Mouse (Mus musculus): ENCODE data around the gene Elk4.

DNA sequence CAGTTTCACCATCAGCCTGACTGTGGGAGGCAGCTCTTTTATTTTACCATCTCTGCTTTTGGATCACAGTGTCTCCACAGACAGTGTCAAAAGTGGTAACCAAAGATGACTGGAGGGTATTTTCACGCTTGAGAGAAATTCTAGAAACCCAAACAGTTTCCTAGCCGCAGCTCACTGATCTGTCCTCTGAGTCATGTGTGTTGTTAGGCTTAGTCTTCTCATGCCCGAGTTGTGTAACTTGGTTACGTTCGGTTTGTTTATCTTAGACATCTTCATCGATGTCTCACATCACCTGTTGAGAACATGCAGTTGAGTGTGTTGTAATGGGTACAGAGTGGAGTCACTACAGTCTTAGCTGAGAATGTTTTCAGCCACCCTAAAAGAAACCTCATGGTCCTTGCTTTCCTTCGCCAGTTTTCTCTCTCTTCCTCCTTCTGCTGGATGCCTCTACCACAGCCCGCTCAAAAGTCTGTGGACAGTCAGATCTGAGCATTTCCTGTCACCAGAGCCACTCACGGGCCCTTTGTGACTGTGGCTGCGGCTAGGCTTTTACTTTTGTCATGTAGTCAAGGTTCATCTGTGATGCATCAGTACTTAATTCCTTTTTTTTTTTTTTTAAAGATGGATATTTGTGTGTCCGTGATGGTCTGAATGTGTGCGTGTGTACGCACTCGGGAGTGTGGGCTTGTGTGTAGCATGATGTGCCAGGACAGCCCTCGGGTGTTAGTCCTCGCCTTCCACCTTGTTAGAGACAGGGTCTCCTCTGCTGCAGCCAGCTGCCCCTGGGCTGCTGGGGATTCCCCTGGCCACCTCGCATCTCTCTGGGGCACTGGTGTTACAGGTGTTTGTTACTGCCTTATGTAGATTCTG is 3.5 kb downstream of the Elk4 start:
- TF ChIP-seq CTCF (IDR thresholded peaks at IDR 0.05; ENCODE audit: control insufficient read depth, insufficient read depth, insufficient replicate concordance, low read depth, low read length) (no peak), POLR2A (IDR thresholded peaks at IDR 0.05; ENCODE audit: control insufficient read depth, low read depth, low read length) (no peak)
